8 mouse cellular contexts compared by ENCODE assay signal in the genomic region with DNA sequence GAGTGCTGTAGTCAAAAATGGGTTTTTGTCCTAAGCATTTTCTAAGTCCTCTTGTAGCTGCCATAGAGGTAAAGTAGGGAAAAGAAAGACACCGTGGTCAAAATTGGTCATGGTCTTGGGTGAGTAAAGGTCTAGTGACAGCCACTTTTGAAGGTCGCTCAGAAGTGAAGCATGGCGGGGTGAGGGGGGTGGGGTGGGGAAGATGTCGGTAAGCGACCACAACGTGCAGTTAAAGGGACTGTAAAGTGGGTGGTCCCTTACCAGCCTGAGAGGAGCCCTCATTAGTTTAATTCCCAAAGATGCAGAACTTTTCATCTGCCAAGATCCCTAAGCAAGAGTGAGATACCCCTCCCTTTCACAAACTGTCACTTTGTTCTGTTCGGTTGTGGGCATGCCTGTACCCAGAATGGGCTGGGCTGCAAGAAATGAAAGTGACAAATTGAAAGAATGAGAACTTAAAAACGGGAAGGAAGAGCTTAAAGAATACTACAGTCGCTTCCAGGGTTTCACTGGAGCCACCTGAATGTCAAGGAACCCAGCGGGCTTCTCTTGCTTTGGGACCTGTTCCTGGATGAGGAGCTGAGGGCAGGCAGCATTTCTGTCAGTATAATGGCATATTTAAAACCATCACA. TPM values are rescaled to one million over a fixed set of nuclear protein-coding genes. Genes with fewer than 3 reads are reported as not detected.
DNase-seq lines count a peak whose midpoint lies in the region; ATAC-seq and TF ChIP-seq lines count a peak whose summit lies in the region.

No protein-coding gene starts in this region.

- H3K27me3 ChIP-seq in embryonic facial prominence, embryonic 11.5 days (ENCODE audit: control insufficient read depth, insufficient read depth, low read length) = no peaks in the 10 kb centered on the region
- no peaks in the 10 kb centered on the region for H3K27me3 ChIP-seq in intestine, postnatal 0 days (replicated peaks; ENCODE audit: control insufficient read depth, insufficient read depth, low read length)
- H3K27me3 ChIP-seq in neural tube, embryonic 15.5 days (replicated peaks) = peaks cover 8% of the 10 kb centered on the region; the same call in 1 of the 2 replicates

- H3K9ac ChIP-seq in embryonic facial prominence, embryonic 11.5 days (replicated peaks; ENCODE audit: low read length) = peak overlapping the region; percentile 71; the same call in 1 of the 2 replicates
- H3K9ac ChIP-seq in intestine, postnatal 0 days (ENCODE audit: low read depth, low read length) = peak overlapping the region; percentile 41; the same call in 1 of the 2 replicates
- 0 out of 2 replicates have a peak overlapping the region, but pooled peaks have one; percentile 59 for H3K9ac ChIP-seq in neural tube, embryonic 15.5 days (replicated peaks)

- peak overlapping the region; percentile 95 for H3K4me3 ChIP-seq in lung, adult 2 months (replicated peaks; ENCODE audit: extremely low read depth, low read depth, low read length)
- H3K4me3 ChIP-seq in embryonic facial prominence, embryonic 11.5 days (ENCODE audit: low read depth, low read length) = peak overlapping the region; percentile 64
- peak overlapping the region; percentile 60 for H3K4me3 ChIP-seq in intestine, postnatal 0 days (ENCODE audit: low read depth, low read length)
- peak overlapping the region; percentile 77 for H3K4me3 ChIP-seq in neural tube, embryonic 15.5 days (replicated peaks)

- no peak for TF ChIP-seq POLR2A in lung, adult 2 months (IDR thresholded peaks at IDR 0.05; ENCODE audit: borderline replicate concordance, extremely low read depth, low read depth, low read length)

- H3K4me2 ChIP-seq in embryonic facial prominence, embryonic 11.5 days (ENCODE audit: low read depth, low read length) = peak overlapping the region; percentile 82
- H3K4me2 ChIP-seq in intestine, postnatal 0 days (replicated peaks; ENCODE audit: low read depth) = peak overlapping the region; percentile 93
- peak overlapping the region; percentile 98 for H3K4me2 ChIP-seq in neural tube, embryonic 15.5 days

- no peak overlapping the region for H3K27ac ChIP-seq in embryonic facial prominence, embryonic 11.5 days (replicated peaks; ENCODE audit: low read depth, low read length)
- no peak overlapping the region for H3K27ac ChIP-seq in intestine, postnatal 0 days (ENCODE audit: low read depth, low read length)
- H3K27ac ChIP-seq in neural tube, embryonic 15.5 days (replicated peaks) = no peak overlapping the region

- DNase-seq in lung, adult 2 months = no peak
- DNase-seq in lung, postnatal 4 days = no peak
- no peak for DNase-seq in embryonic facial prominence, embryonic 11.5 days (ENCODE audit: low spot score)
- DNase-seq in cerebellum, postnatal 36 days = no peak
- DNase-seq in ovary, adult 18-20 months (ENCODE audit: low spot score) = no peak

- no peak for ATAC-seq in embryonic facial prominence, embryonic 11.5 days (replicated peaks; ENCODE audit: insufficient number of reproducible peaks, low FRiP score, low TSS enrichment, low read depth)
- no peak for ATAC-seq in intestine, postnatal 0 days
- no peak for ATAC-seq in neural tube, embryonic 15.5 days (ENCODE audit: low FRiP score)
- ATAC-seq in cerebellum, adult (ENCODE audit: insufficient number of reproducible peaks, low FRiP score, low TSS enrichment) = no peak

- TF ChIP-seq CTCF in lung, adult 2 months (IDR thresholded peaks at IDR 0.05; ENCODE audit: insufficient read depth, low read length) = no peak
- no peak for TF ChIP-seq CTCF in intestine, postnatal 0 days (IDR thresholded peaks at IDR 0.05; ENCODE audit: low read depth)

- 3% methylated on average over 10 of the region's 10 CpGs for WGBS in lung, adult 2 months
- 14% methylated on average over 10 of the region's 10 CpGs for WGBS in embryonic facial prominence, embryonic 11.5 days
- WGBS in intestine, postnatal 0 days = 24% methylated on average over 10 of the region's 10 CpGs
- 13% methylated on average over 10 of the region's 10 CpGs for WGBS in neural tube, embryonic 15.5 days

- no peaks in the 10 kb centered on the region for H3K36me3 ChIP-seq in embryonic facial prominence, embryonic 11.5 days (replicated peaks; ENCODE audit: control insufficient read depth, insufficient read depth, low read depth, low read length)
- no peaks in the 10 kb centered on the region for H3K36me3 ChIP-seq in intestine, postnatal 0 days (ENCODE audit: control insufficient read depth, insufficient read depth)
- H3K36me3 ChIP-seq in neural tube, embryonic 15.5 days = no peaks in the 10 kb centered on the region

- H3K9me3 ChIP-seq in embryonic facial prominence, embryonic 11.5 days (replicated peaks; ENCODE audit: control insufficient read depth, low read length) = no peaks in the 10 kb centered on the region
- H3K9me3 ChIP-seq in intestine, postnatal 0 days (ENCODE audit: control insufficient read depth) = no peaks in the 10 kb centered on the region
- no peaks in the 10 kb centered on the region for H3K9me3 ChIP-seq in neural tube, embryonic 15.5 days (replicated peaks)

- peaks cover 4% of the 10 kb centered on the region for H3K4me1 ChIP-seq in lung, adult 2 months (ENCODE audit: control insufficient read depth, insufficient read depth, low read length)
- no peaks in the 10 kb centered on the region for H3K4me1 ChIP-seq in embryonic facial prominence, embryonic 11.5 days (ENCODE audit: control insufficient read depth, insufficient read depth, low read length)
- H3K4me1 ChIP-seq in intestine, postnatal 0 days (replicated peaks; ENCODE audit: control insufficient read depth, insufficient read depth, low read length) = no peaks in the 10 kb centered on the region
- peaks cover 26% of the 10 kb centered on the region for H3K4me1 ChIP-seq in neural tube, embryonic 15.5 days

RNA-seq across cellular contexts. Expression of a gene that starts 1.5 kb away (rescaled TPM):
- 22.6 and 37.7 TPM in 2 replicates for polyA plus RNA-seq in lung, adult 2 months (2012; rRNA removed)
- 6.5 and 6.9 TPM in 2 replicates for polyA plus RNA-seq in embryonic facial prominence, embryonic 11.5 days (2014; fragmentation: Nextera tagmentation; extraction: Ambion mirVana)
- polyA plus RNA-seq in intestine, postnatal 0 days (2015; fragmentation: Nextera tagmentation; extraction: Ambion mirVana) = 6.4 and 6.9 TPM in 2 replicates
- 3.3 and 6.4 TPM in 2 replicates for polyA plus RNA-seq in neural tube, embryonic 15.5 days (2015; fragmentation: Nextera tagmentation; extraction: Ambion mirVana)

RNA-seq across cellular contexts. Expression of a gene that starts 29.0 kb away (rescaled TPM):
- 41.0 and 41.7 TPM in 2 replicates for polyA plus RNA-seq in lung, adult 2 months (2012; rRNA removed)
- polyA plus RNA-seq in embryonic facial prominence, embryonic 11.5 days (2014; fragmentation: Nextera tagmentation; extraction: Ambion mirVana) = 17.2 and 18.2 TPM in 2 replicates
- polyA plus RNA-seq in intestine, postnatal 0 days (2015; fragmentation: Nextera tagmentation; extraction: Ambion mirVana) = 30.1 and 30.2 TPM in 2 replicates
- 11.6 and 13.5 TPM in 2 replicates for polyA plus RNA-seq in neural tube, embryonic 15.5 days (2015; fragmentation: Nextera tagmentation; extraction: Ambion mirVana)
